Mouse (Mus musculus): ENCODE results near the gene Ap5m1.

Ap5m1 gene

DNA sequence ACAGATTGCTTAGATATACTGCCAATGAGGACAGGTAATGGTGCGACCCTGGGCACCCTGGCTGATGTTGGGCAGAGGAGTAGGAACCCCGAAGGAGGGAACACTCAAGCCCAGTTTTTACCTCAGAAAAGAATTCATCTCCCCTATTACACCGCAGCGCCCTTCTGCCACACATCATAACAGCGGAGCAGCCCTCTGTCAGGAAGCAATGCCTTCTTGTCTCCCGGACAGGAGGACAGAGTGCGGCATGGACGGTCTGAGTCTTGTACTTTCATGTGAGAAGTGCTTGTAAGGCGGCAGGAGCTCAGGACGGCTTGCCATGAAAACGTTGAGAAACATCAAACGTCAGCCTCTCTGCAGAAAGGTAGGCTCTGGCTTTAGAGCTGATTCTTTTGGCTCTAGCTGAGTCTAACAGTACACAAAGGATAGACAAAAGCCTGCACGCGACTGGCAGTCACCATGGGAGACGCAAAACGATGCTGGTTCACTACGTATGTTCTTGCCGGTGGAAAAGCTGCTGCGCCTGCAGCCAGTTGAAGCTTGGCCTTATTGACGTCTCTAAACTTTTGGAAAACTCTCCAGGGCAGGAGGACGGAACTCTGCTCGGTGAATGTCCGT is 61.4 kb downstream of the Ap5m1 start:
- no peak for DNase-seq

DNA sequence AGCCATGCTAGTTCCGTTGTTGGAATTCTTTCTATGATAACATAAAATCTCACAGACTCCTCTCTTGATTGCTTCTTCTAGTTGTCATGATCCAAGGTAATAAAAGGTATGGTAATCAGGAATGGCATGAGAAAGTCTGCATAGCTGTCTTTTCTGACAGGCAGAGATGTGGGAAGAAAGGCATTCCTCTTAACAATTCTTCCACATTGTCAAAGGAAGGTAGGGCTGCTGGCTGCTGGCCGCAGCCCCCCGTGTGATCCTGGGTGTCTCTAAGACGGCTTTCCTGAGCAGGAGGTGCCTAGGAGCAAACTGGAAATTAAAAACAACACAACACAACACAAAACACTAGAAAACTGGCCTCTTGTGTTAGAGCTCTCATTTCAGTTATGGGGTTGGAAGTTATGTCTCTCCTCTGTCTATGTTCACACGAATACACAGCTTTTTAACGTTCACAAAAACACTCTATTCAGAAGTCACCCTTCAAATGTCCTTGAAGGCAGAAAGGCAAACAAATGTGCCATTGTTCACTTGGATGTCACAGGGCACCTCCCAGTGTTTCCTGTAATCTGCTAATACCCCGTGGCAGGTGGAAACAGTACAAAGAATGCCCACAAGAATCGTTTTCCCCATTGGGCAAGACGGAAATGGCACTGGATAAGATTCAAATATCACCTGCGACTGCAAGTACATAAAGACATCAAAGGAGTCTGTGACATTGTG is 62.8 kb downstream of the Ap5m1 start:
- DNase-seq = no peak

DNA sequence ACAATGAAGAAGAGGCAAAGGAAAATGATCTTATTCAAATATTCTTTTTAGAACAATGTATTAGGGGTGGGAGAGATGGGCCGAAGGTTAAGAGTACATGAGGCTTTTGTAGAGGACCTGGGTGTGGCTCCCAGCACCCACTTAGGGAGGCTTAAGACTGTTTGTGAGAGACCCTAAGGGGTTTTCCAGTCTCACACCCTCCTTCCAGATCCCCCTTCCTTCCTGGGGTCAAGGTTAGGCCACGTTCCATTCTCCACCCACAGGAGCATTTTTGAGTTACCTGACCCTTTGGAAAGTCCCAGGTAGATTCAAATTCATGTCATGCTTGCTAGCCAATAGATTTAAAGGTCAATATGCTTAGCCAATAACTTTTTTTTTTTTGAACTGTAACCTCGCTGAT is 66.5 kb downstream of the Ap5m1 start:
- no peak for DNase-seq

DNA sequence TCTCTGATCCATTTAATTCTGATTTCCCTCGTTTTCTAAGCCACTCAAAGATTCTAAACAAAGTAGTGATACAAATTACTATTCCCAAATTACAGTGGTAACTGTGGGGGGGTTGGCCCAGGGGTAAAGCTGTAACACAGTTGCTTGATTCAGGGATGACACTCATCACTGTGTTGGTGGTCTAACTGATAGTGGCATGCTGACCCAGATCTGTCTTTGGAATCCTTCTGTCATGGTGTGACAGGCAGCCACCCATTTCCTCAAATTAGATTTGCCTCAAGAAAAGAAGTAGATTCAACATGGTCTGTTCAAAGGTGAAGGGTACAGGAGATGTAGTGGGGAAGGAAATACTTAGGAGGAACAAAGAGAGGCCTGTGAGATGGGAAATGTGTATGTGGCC is 72.3 kb downstream of the Ap5m1 start:
- no peak for DNase-seq

DNA sequence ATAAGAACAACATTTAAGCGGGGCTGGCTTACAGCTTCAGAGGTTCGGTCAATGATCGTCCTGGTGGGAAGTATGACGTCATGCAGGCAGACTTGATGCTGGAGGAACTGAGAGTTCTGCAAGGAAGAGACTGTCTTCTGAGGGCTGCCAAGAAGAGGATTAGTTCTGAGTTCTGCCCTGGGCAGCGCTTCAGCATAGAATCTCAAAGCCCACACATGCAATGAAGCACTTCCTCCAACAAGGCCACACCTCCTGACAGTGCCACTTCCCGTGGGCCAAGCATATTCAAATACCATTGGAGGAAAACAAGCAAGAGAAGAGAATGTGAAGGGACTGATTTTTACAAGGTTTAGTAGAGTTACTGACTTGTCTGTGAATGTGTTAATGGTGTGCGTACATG is 74.9 kb downstream of the Ap5m1 start:
- no peak for DNase-seq

Data from cerebellum, adult 11 months (tissue).